Mouse (Mus musculus) neural tube, embryonic 11.5 days (tissue): ENCODE data around the gene Samd4b. TPM values are rescaled to one million over a fixed set of nuclear protein-coding genes. Genes with fewer than 3 reads are reported as not detected.

Source experiments
- ATAC-seq: fragments of 200-750 bp; cut with Nextera tagmentation; 2 replicates; pipeline ENCODE4 v1.8.0; 2017; ENCODE audit warnings: moderate number of reproducible peaks, mild to moderate bottlenecking, moderate TSS enrichment, moderate library complexity; ENCODE audit not compliant: insufficient read depth, low FRiP score, low TSS enrichment
- DNase-seq: peaks from one replicate; pipeline ENCODE4 v3.0.0-alpha.2; 2015; ENCODE audit warnings: low spot score
- H3K27ac ChIP-seq: fragments of 300-500 bp; sonication (generic); 2 replicates; pipeline ENCODE4 v1.5.1; 2014; ENCODE audit warnings: low read depth, mild to moderate bottlenecking, low read length
- H3K27me3 ChIP-seq: fragments of 300-500 bp; sonication (generic); 2 replicates; pipeline ENCODE4 v1.6.1; 2014; ENCODE audit warnings: mild to moderate bottlenecking, low read length, mixed read lengths; ENCODE audit not compliant: control insufficient read depth, insufficient read depth
- H3K36me3 ChIP-seq: fragments of 300-500 bp; sonication (generic); 2 replicates; pipeline ENCODE4 v1.6.1; 2014; ENCODE audit warnings: mild to moderate bottlenecking, low read length, moderate library complexity, mixed read lengths; ENCODE audit not compliant: control insufficient read depth, insufficient read depth
- H3K4me1 ChIP-seq: fragments of 300-500 bp; sonication (generic); 2 replicates; pipeline ENCODE4 v1.6.1; 2014; ENCODE audit warnings: low read length, mixed read lengths; ENCODE audit not compliant: control insufficient read depth, insufficient read depth
- H3K4me2 ChIP-seq: fragments of 300-500 bp; sonication (generic); 2 replicates; pipeline ENCODE4 v1.6.1; 2014; ENCODE audit warnings: low read depth, mild to moderate bottlenecking, moderate library complexity
- H3K4me3 ChIP-seq: fragments of 300-500 bp; sonication (generic); 2 replicates; pipeline ENCODE4 v1.5.1; 2014; ENCODE audit warnings: low read depth, low read length
- H3K9ac ChIP-seq: fragments of 300-500 bp; sonication (generic); 2 replicates; pipeline ENCODE4 v1.6.1; 2014; ENCODE audit warnings: mild to moderate bottlenecking, low read length
- H3K9me3 ChIP-seq: fragments of 300-500 bp; sonication (generic); 2 replicates; pipeline ENCODE4 v1.6.1; 2016; ENCODE audit warnings: low read length; ENCODE audit not compliant: control insufficient read depth
- WGBS: fragments of 180-500 bp; shearing (Covaris S2); extraction: QIAGEN DNeasy Blood & Tissue Kit; methylation state at CpG from one replicate; pipeline ENCODE4 v1.1.7; 2014; 5-methylcytosine and 5-hydroxymethylcytosine counted together
- polyA plus RNA-seq: library from polyadenylated mRNA; unstranded; fragments of >200 nt; fragmentation: Nextera tagmentation; extraction: Ambion mirVana; gene quantifications from 2 replicates; pipeline ENCODE4 v1.2.1, GENCODE M21; 2014

Gene Samd4b
- polyA plus RNA-seq, 1 experiment from 2014 or later = 37.8 TPM

GRCm38 (mm10) chr7:28595751-28596435 is 2.1 kb downstream of the Samd4b start:
- no peak overlapping the region for H3K4me3 ChIP-seq
- no peaks in the 10 kb centered on the region; the same call in 1 of the 2 replicates for H3K36me3 ChIP-seq
- H3K4me2 ChIP-seq = peak overlapping the region; percentile 82
- DNase-seq (no peak), ATAC-seq (no peak)
- no peak overlapping the region for H3K27ac ChIP-seq
- H3K9ac ChIP-seq = no peak overlapping the region
- H3K27me3 ChIP-seq = no peaks in the 10 kb centered on the region
- peaks cover 23% of the 10 kb centered on the region for H3K4me1 ChIP-seq
- WGBS = 81% methylated on average over 8 of the region's 8 CpGs
- no peaks in the 10 kb centered on the region for H3K9me3 ChIP-seq

DNA sequence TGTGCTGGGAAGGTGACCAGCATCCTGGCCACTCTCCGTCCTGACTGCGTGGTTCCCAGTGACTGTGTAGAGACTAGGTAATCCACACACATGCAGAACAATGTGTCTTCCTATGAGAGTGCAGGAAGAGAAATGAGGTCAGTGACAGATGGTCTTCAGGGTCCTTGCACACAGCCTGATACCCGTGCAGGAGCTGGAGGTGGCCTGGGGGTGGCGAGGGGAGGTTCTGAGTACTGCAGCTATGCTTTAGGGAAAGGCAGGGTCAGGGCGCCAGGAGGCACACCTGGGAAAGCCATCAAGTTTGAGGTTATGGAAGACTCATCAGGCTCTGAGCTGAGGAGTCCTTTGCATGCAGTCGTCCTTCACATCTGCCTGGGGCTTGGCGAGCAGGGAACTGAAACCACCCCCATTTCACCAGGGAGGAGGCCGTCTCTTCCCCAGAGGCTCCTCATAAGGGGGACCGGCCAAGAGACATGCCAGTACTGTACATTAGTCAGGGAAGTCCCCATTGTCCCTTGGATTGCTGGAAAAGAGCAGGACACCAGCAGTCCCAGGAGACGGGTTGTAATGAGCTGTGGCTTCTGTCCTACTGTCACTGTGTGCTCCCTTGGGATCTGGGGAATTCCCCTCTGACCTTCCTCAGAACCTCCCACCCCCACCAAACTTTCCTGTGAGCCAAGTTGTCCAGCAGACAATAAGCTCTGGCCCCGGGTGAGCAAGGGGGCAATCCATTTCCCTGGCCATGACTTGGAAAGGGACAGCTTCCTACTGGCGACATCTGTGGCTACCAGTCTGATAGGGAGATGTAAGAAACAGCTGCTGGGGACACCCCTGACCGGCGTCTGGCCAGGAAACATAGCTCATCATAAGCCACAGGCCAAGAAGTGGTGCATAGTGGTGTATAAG is 4.5 kb downstream of the Samd4b start:
- 35% methylated on average over 14 of the region's 14 CpGs for whole genome bisulfite sequencing
- Histone ChIP-seq H3K9me3 (no peaks in the 10 kb centered on the region), H3K27me3 (no peaks in the 10 kb centered on the region), H3K4me2 (no peak overlapping the region), H3K4me3 (no peak overlapping the region), H3K27ac (no peak overlapping the region), H3K4me1 (peaks cover 23% of the 10 kb centered on the region), H3K36me3 (no peaks in the 10 kb centered on the region; the same call in 1 of the 2 replicates), H3K9ac (no peak overlapping the region)
- ATAC-seq (no peak), DNase-seq (no peak)

DNA sequence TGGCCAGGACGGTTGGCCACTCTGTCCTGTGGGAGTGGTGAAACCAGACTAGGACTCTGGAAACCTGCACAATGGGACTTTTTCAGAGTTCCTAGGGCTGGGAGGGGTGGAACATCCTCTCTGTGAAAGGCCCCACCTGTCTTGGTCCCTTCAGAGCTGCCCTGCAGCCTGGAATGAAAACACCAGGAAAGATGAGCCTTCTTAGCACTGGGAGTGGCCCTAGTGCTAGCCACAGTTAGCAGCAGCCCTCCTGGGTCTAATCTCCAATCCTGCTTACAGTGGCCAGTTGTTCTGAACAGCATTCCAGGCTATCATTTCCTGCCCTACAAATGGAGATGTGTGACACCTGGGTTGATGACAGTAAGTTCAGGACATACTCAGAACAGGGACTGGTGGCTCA is 6.1 kb downstream of the Samd4b start:
- H3K9me3 ChIP-seq = no peaks in the 10 kb centered on the region
- H3K9ac ChIP-seq = no peak overlapping the region
- H3K4me1 ChIP-seq = peaks cover 26% of the 10 kb centered on the region
- H3K36me3 ChIP-seq = no peaks in the 10 kb centered on the region; the same call in 1 of the 2 replicates
- no peak for DNase-seq
- ATAC-seq = no peak
- no peaks in the 10 kb centered on the region for H3K27me3 ChIP-seq
- 71% methylated on average over 1 of the region's 1 CpGs for WGBS
- H3K4me3 ChIP-seq = no peak overlapping the region
- no peak overlapping the region for H3K4me2 ChIP-seq
- H3K27ac ChIP-seq = no peak overlapping the region

DNA sequence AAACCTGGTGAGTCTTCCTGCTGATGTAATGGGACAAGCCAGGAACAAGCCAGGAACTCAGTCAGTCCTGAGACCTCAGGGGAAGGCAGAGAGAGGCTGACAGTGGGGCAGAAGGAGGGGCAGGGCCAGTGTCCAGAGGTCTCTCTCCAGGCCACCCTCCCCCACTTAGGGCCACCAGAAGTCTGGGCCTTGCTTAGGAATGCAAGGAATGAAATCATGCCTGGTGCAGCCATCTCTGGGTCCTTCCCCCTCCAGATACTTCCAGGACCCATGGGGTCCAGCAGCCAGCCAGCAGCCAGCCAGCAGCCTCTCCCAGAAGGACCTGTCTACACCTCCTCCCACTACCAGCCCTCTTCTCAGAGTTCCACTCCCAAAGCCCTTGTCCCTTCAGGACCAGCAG is 10.3 kb downstream of the Samd4b start:
- H3K4me1 ChIP-seq = peaks cover 8% of the 10 kb centered on the region
- H3K27ac ChIP-seq = no peak overlapping the region
- H3K36me3 ChIP-seq = no peaks in the 10 kb centered on the region
- no peak for DNase-seq
- no peak for ATAC-seq
- H3K27me3 ChIP-seq = no peaks in the 10 kb centered on the region
- H3K4me3 ChIP-seq = no peak overlapping the region
- no peak overlapping the region; the same call in 1 of the 2 replicates for H3K9ac ChIP-seq
- no peak overlapping the region for H3K4me2 ChIP-seq
- no peaks in the 10 kb centered on the region for H3K9me3 ChIP-seq

DNA sequence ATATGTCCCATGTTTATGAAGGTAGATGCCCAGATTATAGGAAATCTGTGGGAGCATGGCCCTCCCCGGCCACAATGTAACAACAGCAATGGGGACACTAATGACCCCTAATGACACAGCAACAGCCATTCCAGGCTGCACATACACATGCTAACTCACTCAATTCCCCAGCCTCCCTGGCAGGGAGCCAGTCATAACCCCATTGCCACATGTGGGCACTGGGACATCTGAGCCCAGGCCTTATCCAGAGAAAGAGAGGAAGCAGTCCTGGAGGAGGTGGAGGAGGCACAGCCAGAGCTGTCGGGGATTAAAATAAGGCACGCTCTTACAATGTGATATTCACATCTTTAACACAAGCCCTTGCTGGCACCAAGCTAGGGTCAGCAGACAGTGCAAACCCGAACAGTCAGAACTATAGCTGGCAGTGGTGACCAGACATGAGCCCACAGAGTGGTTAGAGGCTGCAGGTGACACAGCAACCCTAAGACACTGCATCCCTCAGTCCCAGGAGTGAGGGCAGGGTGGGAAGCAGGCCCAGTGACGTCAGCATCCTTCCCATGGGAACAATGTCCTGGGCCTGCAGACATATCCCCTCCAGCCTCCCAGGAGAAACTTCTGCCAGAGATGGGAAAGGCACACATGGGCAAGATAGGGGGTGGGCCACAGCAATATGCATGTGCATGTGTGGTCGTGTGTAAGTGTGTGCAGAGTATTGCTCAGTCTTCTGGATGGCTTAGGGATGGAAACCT is 11.1 kb downstream of the Samd4b start:
- 58% methylated on average over 6 of the region's 6 CpGs for WGBS
- H3K9ac ChIP-seq = no peak overlapping the region
- H3K4me3 ChIP-seq = no peak overlapping the region
- DNase-seq (no peak), ATAC-seq (no peak)
- no peaks in the 10 kb centered on the region for H3K27me3 ChIP-seq
- H3K27ac ChIP-seq = no peak overlapping the region
- H3K36me3 ChIP-seq = no peaks in the 10 kb centered on the region
- H3K4me1 ChIP-seq = peaks cover 8% of the 10 kb centered on the region
- no peak overlapping the region for H3K4me2 ChIP-seq
- no peaks in the 10 kb centered on the region for H3K9me3 ChIP-seq

DNA sequence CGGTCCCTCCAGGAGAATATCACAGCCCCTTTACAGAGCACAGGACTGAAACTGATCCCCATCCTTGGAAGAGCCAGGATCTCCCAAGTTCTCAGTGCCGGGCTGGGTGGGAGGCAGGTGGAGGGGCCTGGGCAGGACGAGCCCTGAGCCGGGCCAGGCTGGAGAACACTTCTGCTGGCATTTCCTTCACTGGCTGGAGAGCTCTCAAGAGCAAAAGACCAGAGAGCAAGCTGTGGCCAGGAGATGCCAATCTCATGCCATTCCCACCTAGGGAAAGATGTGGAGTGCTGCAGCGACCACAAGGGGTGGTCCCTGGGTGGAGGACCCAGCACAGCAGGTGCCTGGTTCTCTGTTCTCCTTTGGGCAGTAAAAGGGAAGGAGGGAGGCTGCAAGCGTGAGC is 12.9 kb downstream of the Samd4b start:
- WGBS = 81% methylated on average over 6 of the region's 6 CpGs

DNA sequence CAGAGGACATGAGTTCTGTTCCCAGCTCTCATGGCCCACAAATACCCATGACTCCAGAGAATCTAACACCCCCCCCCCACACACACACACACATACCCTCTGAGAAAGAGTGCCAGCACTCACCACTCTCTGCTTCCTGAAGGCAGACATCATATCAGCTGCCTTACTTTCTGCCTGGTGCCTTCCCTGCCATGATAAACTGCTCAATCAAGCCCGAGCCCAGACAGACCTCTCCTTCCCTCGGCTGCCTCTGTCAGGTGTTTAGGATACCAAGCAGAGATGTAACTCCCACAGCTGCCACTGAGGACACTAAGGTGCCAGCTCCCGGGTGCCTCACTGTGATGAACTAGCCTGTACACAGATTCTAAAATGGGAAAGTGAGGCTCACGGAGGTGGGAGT is 13.5 kb downstream of the Samd4b start:
- Histone ChIP-seq H3K9me3 (no peaks in the 10 kb centered on the region), H3K4me2 (no peak overlapping the region), H3K27me3 (no peaks in the 10 kb centered on the region), H3K36me3 (no peaks in the 10 kb centered on the region), H3K4me1 (peaks cover 8% of the 10 kb centered on the region), H3K9ac (no peak overlapping the region), H3K27ac (no peak overlapping the region), H3K4me3 (no peak overlapping the region)
- ATAC-seq = no peak
- WGBS = 78% methylated on average over 4 of the region's 4 CpGs
- no peak for DNase-seq

More for the DNA sequence above, 12.9 kb downstream of the Samd4b start:
- no peaks in the 10 kb centered on the region for H3K9me3 ChIP-seq
- H3K27me3 ChIP-seq = no peaks in the 10 kb centered on the region
- H3K36me3 ChIP-seq = no peaks in the 10 kb centered on the region
- ATAC-seq (no peak), DNase-seq (no peak)
- no peak overlapping the region for H3K27ac ChIP-seq
- peaks cover 8% of the 10 kb centered on the region for H3K4me1 ChIP-seq
- H3K4me3 ChIP-seq = no peak overlapping the region
- no peak overlapping the region for H3K4me2 ChIP-seq
- H3K9ac ChIP-seq = no peak overlapping the region

DNA sequence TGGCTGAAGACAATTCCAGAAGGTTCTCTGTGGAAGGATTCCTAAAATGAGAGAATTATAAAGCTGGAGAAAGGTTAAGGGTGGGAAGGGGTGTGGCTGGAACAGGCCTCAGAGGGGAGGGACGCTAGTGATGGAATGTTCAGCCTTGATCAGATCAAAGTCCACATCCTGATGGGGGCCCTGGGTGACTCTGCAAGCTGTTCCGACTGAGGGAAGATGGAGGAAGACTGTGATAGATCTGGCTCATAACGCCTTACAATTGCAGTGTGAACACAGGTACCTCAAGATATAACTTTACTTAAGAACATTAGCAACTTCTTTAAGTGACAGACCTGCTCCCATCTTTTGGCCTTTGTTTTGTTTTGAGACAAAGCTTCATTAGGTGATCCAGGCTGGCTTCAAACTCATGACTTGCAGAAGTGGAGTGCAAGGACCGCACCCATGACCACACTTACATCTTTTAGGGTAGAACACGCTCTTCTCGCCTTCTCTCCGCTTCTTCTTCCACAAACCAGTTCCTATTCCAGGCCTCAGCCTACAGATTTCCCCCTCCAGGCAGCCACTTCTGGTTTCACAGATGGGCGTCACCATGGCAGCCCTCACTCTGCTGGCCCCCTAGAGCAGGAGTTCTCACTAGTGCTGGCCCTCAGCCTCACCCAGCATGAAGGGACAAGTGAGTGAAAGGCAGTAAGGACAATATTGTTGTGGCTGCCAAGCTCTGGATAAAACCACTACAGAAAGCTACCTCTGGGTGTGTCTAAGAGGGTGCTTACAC is 14.2 kb downstream of the Samd4b start:
- WGBS = 76% methylated on average over 8 of the region's 8 CpGs
- no peak overlapping the region for H3K4me3 ChIP-seq
- H3K4me2 ChIP-seq = no peak overlapping the region
- DNase-seq (no peak), ATAC-seq (no peak)
- H3K36me3 ChIP-seq = no peaks in the 10 kb centered on the region
- no peaks in the 10 kb centered on the region for H3K27me3 ChIP-seq
- H3K9ac ChIP-seq = no peak overlapping the region
- H3K4me1 ChIP-seq = peaks cover 8% of the 10 kb centered on the region
- no peak overlapping the region for H3K27ac ChIP-seq
- H3K9me3 ChIP-seq = no peaks in the 10 kb centered on the region
